Mouse (Mus musculus) brain, adult 10 weeks (tissue): ENCODE results near the gene Cabp7. TPM values are rescaled to one million over a fixed set of nuclear protein-coding genes. Genes with fewer than 3 reads are reported as not detected.

ENCODE experiments used
- polyA plus RNA-seq: library from polyadenylated mRNA; stranded (reverse); fragments of 350-450 nt; fragmentation: Illumina TruSeq; extraction: RNeasy Lipid Tissue Mini Kit (QIAGEN cat#74804); gene quantifications from one replicate; pipeline ENCODE4 v1.2.3, GENCODE M21; 2015; ENCODE audit warnings: low read depth, low replicate concordance

Cabp7 gene
- polyA plus RNA-seq: 49.2 TPM

GRCm38 (mm10) chr11:4746733-4747132 is at the start of gene Cabp7:
Gene Cabp7 (minus strand): TSS chr11:4746778.

GRCm38 (mm10) chr11:4704072-4704964 is 42.3 kb downstream of the Cabp7 start, which contains the start of the genes Uqcr10 and Zmat5:
Gene Uqcr10 (minus strand): TSS chr11:4704342.
Gene Zmat5 (plus strand): TSS chr11:4704678.

Other genes starting within 250 kb of the Cabp7 start
- 46.6 TPM for gene Mtmr3, start 151.9 kb downstream of the Cabp7 start, polyA plus RNA-seq
- gene Gm11032, start 126.7 kb downstream of the Cabp7 start, polyA plus RNA-seq: not detected
- gene Ascc2, start 109.0 kb downstream of the Cabp7 start, polyA plus RNA-seq: 16.6 TPM
- gene Uqcr10, start 42.4 kb downstream of the Cabp7 start, polyA plus RNA-seq: 897 TPM
- gene Zmat5, start 42.1 kb downstream of the Cabp7 start, polyA plus RNA-seq: 50.6 TPM
- gene Nf2, start 102.8 kb upstream of the Cabp7 start, polyA plus RNA-seq: 61.5 TPM
- 110 TPM for gene Nipsnap1, start 127.2 kb upstream of the Cabp7 start, polyA plus RNA-seq
- gene Thoc5, start 148.5 kb upstream of the Cabp7 start, polyA plus RNA-seq: 37.5 TPM
- gene Nefh, start 201.3 kb upstream of the Cabp7 start, polyA plus RNA-seq: 62.0 TPM
- gene Ap1b1, start 240.0 kb upstream of the Cabp7 start, polyA plus RNA-seq: 110 TPM